Mouse (Mus musculus) thymus, postnatal 4 days (tissue): Measurements from ENCODE around the gene Mmp8.

Source experiments
- DNase-seq: peaks from one replicate; pipeline ENCODE4 v3.0.0; 2021

Gene Mmp8

DNA sequence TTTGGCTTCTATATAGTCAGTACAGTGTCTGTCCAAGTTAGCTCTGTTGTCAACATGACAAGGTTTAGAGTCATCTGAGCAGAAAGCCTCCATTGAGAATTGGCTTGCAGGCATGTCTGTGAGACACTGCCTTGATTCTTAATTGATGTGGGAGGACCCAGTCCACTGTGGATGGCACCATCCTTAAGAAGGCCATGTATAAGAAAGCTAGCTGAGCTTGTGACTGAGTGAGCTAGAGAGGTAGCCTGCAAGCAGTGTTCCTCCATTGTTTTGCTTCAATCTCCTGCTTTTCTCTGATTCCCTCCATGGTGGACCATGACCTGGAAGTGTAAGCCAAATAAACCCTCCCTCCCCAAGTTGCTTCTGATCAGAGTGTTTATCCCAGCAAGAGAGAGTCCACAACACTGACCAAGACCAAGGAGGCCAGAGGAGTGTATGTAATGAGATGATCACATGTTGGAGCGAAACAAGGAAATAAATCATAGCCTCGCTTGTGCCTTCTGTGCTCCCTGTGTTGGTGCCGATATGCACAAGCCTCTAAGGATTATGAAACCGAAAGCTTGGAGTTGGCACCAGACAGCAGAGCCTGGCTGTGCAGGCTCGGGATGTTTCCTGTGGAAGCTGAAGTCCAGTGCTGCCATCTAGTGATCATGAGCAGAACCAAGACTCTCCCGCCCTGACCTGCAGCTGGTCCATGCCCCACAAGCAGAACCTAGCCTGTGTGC, 36.7 kb downstream of the Mmp8 start:
- DNase-seq: peak; percentile 74

GRCm38 (mm10) chr9:7602982-7603742, 44.9 kb downstream of the Mmp8 start:
- peak; percentile 78 for DNase-seq

GRCm38 (mm10) chr9:7604005-7604404, 45.7 kb downstream of the Mmp8 start:
- no peak for DNase-seq

DNA sequence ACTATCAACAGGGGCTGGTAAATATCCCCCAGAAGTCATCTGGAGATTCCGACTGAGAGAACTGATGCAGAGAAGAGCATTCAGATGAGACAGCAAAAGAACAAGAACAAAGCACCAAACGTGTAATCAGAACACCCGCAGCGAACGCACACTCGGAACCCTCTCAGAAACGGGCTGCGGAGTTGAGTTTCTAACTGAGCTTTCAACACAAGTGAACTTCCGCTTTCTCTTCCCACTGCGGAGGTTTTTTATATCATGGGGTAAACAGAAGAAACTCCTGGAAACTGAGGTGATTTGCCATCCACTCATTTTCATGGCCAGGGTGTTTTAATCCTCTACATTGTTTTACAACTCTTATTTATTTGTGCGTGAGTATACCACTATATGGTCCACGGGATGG, 47.4 kb downstream of the Mmp8 start:
- no peak for DNase-seq
